Mouse (Mus musculus): ENCODE measurements around the gene Ufsp1. TPM values are rescaled to one million over a fixed set of nuclear protein-coding genes. Genes with fewer than 3 reads are reported as not detected.

Gene Ufsp1
- polyA plus RNA-seq, 1 experiment from 2014 or later: 10.0 TPM

- Histone ChIP-seq H3K27me3 (no peaks in the 10 kb centered on the region), H3K27ac (no peak overlapping the region), H3K36me3 (peaks cover 42% of the 10 kb centered on the region), H3K4me3 (replicated peaks) (no peak overlapping the region), H3K9me3 (no peaks in the 10 kb centered on the region), H3K9ac (replicated peaks) (peak overlapping the region; percentile 70; the same call in 1 of the 2 replicates), H3K4me1 (replicated peaks) (peaks cover 36% of the 10 kb centered on the region), H3K4me2 (replicated peaks) (no peak overlapping the region; the same call in 1 of the 2 replicates)
- 38% methylated on average over 30 of the region's 30 CpGs for WGBS
- ATAC-seq: no peak
These were observed 20.9 kb downstream of the Ufsp1 start for GRCm38 (mm10) chr5:137315084-137315903.

- no peaks in the 10 kb centered on the region for H3K27me3 ChIP-seq
- H3K4me1 ChIP-seq (replicated peaks): peaks cover 31% of the 10 kb centered on the region
- no peak overlapping the region for H3K4me2 ChIP-seq (replicated peaks)
- peaks cover 56% of the 10 kb centered on the region for H3K36me3 ChIP-seq
- no peak for ATAC-seq
- 91% methylated on average over 8 of the region's 8 CpGs for WGBS
- no peaks in the 10 kb centered on the region for H3K9me3 ChIP-seq
- no peak overlapping the region for H3K27ac ChIP-seq
- no peak overlapping the region for H3K4me3 ChIP-seq (replicated peaks)
- H3K9ac ChIP-seq (replicated peaks): no peak overlapping the region
These were observed 22.9 kb downstream of the Ufsp1 start for GRCm38 (mm10) chr5:137317361-137317760.

- ATAC-seq: no peak
- no peak overlapping the region for H3K27ac ChIP-seq
- H3K27me3 ChIP-seq: no peaks in the 10 kb centered on the region
- no peaks in the 10 kb centered on the region for H3K9me3 ChIP-seq
- 85% methylated on average over 1 of the region's 1 CpGs for WGBS
- peaks cover 19% of the 10 kb centered on the region for H3K4me1 ChIP-seq (replicated peaks)
- no peak overlapping the region for H3K4me3 ChIP-seq (replicated peaks)
- no peak overlapping the region for H3K4me2 ChIP-seq (replicated peaks)
- H3K9ac ChIP-seq (replicated peaks): no peak overlapping the region
- peaks cover 65% of the 10 kb centered on the region for H3K36me3 ChIP-seq
These were observed 24.1 kb downstream of the Ufsp1 start for GRCm38 (mm10) chr5:137318570-137318969.

GRCm38 (mm10) chr5:137320996-137321395 is 26.6 kb downstream of the Ufsp1 start:
- ATAC-seq: no peak
- H3K4me1 ChIP-seq (replicated peaks): no peaks in the 10 kb centered on the region
- WGBS: 92% methylated on average over 3 of the region's 3 CpGs
- peaks cover 80% of the 10 kb centered on the region for H3K36me3 ChIP-seq
- no peaks in the 10 kb centered on the region for H3K9me3 ChIP-seq
- no peak overlapping the region for H3K27ac ChIP-seq
- H3K4me2 ChIP-seq (replicated peaks): no peak overlapping the region
- no peak overlapping the region for H3K4me3 ChIP-seq (replicated peaks)
- H3K9ac ChIP-seq (replicated peaks): no peak overlapping the region
- H3K27me3 ChIP-seq: no peaks in the 10 kb centered on the region

GRCm38 (mm10) chr5:137330910-137331309 is 36.5 kb downstream of the Ufsp1 start:
- Histone ChIP-seq H3K27me3 (no peaks in the 10 kb centered on the region), H3K4me2 (replicated peaks) (no peak overlapping the region), H3K9me3 (no peaks in the 10 kb centered on the region), H3K9ac (replicated peaks) (0 out of 2 replicates have a peak overlapping the region, but pooled peaks have one; percentile 19), H3K36me3 (peaks cover 30% of the 10 kb centered on the region), H3K4me1 (replicated peaks) (peaks cover 16% of the 10 kb centered on the region), H3K4me3 (replicated peaks) (no peak overlapping the region), H3K27ac (no peak overlapping the region)
- WGBS: 85% methylated on average over 7 of the region's 7 CpGs
- ATAC-seq: no peak

- Histone ChIP-seq H3K36me3 (peaks cover 15% of the 10 kb centered on the region), H3K4me3 (replicated peaks) (peak overlapping the region; percentile 64), H3K27ac (peak overlapping the region; percentile 78), H3K9ac (replicated peaks) (peak overlapping the region; percentile 86), H3K4me2 (replicated peaks) (peak overlapping the region; percentile 89), H3K9me3 (no peaks in the 10 kb centered on the region), H3K4me1 (replicated peaks) (peaks cover 16% of the 10 kb centered on the region), H3K27me3 (0 out of 2 replicates have a peak, but pooled peaks cover 3% of the 10 kb centered on the region)
- 16% methylated on average over 15 of the region's 15 CpGs for WGBS
- ATAC-seq: no peak
These were observed 38.6 kb downstream of the Ufsp1 start for GRCm38 (mm10) chr5:137332857-137333511.

- WGBS: under 1% methylated on average over 44 of the region's 44 CpGs
- ATAC-seq: peak; percentile 87
- no peaks in the 10 kb centered on the region for H3K9me3 ChIP-seq
- peaks cover 10% of the 10 kb centered on the region for H3K36me3 ChIP-seq
- peaks cover 17% of the 10 kb centered on the region for H3K4me1 ChIP-seq (replicated peaks)
- H3K9ac ChIP-seq (replicated peaks): peak within 1 kb of the TSS; percentile 86
- H3K4me3 ChIP-seq (replicated peaks): peak within 1 kb of the TSS; percentile 64
- H3K27ac ChIP-seq: peak within 1 kb of the TSS; percentile 78
- H3K27me3 ChIP-seq: 0 out of 2 replicates have a peak, but pooled peaks cover 3% of the 10 kb centered on the region
- peak within 1 kb of the TSS; percentile 89 for H3K4me2 ChIP-seq (replicated peaks)
These were observed 39.2 kb downstream of the Ufsp1 start, which contains the start of gene Slc12a9 for GRCm38 (mm10) chr5:137333512-137334174. TSS of gene Slc12a9 (minus strand) at chr5:137333597.

- H3K4me3 ChIP-seq (replicated peaks): peak overlapping the region; percentile 64; the same call in 1 of the 2 replicates
- H3K27me3 ChIP-seq: 0 out of 2 replicates have a peak, but pooled peaks cover 3% of the 10 kb centered on the region
- H3K27ac ChIP-seq: no peak overlapping the region
- ATAC-seq: no peak
- no peak overlapping the region for H3K9ac ChIP-seq (replicated peaks)
- H3K4me1 ChIP-seq (replicated peaks): peaks cover 24% of the 10 kb centered on the region
- H3K4me2 ChIP-seq (replicated peaks): peak overlapping the region; percentile 89; the same call in 1 of the 2 replicates
- H3K36me3 ChIP-seq: peaks cover 10% of the 10 kb centered on the region
- H3K9me3 ChIP-seq: no peaks in the 10 kb centered on the region
- 58% methylated on average over 10 of the region's 10 CpGs for WGBS
These were observed 39.9 kb downstream of the Ufsp1 start for GRCm38 (mm10) chr5:137334317-137334716.

GRCm38 (mm10) chr5:137335066-137335465 is 40.6 kb downstream of the Ufsp1 start:
- Histone ChIP-seq H3K9me3 (no peaks in the 10 kb centered on the region), H3K27ac (no peak overlapping the region), H3K9ac (replicated peaks) (no peak overlapping the region), H3K4me3 (replicated peaks) (no peak overlapping the region), H3K4me2 (replicated peaks) (no peak overlapping the region), H3K36me3 (peaks cover 3% of the 10 kb centered on the region; the same call in 1 of the 2 replicates), H3K4me1 (replicated peaks) (peaks cover 31% of the 10 kb centered on the region), H3K27me3 (0 out of 2 replicates have a peak, but pooled peaks cover 3% of the 10 kb centered on the region)
- ATAC-seq: no peak
- 66% methylated on average over 6 of the region's 6 CpGs for WGBS

GRCm38 (mm10) chr5:137337190-137337589 is 42.8 kb downstream of the Ufsp1 start:
- H3K4me3 ChIP-seq (replicated peaks): no peak overlapping the region
- ATAC-seq: no peak
- no peak overlapping the region for H3K27ac ChIP-seq
- H3K36me3 ChIP-seq: no peaks in the 10 kb centered on the region
- H3K9me3 ChIP-seq: no peaks in the 10 kb centered on the region
- H3K4me1 ChIP-seq (replicated peaks): peaks cover 27% of the 10 kb centered on the region
- 56% methylated on average over 8 of the region's 8 CpGs for WGBS
- H3K9ac ChIP-seq (replicated peaks): no peak overlapping the region
- 0 out of 2 replicates have a peak, but pooled peaks cover 3% of the 10 kb centered on the region for H3K27me3 ChIP-seq
- no peak overlapping the region for H3K4me2 ChIP-seq (replicated peaks)

GRCm38 (mm10) chr5:137338256-137338655 is 43.8 kb downstream of the Ufsp1 start:
- under 1% methylated on average over 19 of the region's 19 CpGs for WGBS

More at GRCm38 (mm10) chr5:137338256-137338655, 43.8 kb downstream of the Ufsp1 start:
- Histone ChIP-seq H3K9me3 (no peaks in the 10 kb centered on the region), H3K4me1 (replicated peaks) (peaks cover 17% of the 10 kb centered on the region), H3K4me2 (replicated peaks) (peak overlapping the region; percentile 80), H3K27ac (peak overlapping the region; percentile 84), H3K9ac (replicated peaks) (peak overlapping the region; percentile 67), H3K27me3 (0 out of 2 replicates have a peak, but pooled peaks cover 3% of the 10 kb centered on the region), H3K4me3 (replicated peaks) (peak overlapping the region; percentile 44), H3K36me3 (no peaks in the 10 kb centered on the region)
- peak; percentile 82 for ATAC-seq

All from midbrain, embryonic 13.5 days (tissue).